Mouse (Mus musculus): Measurements from ENCODE around the gene Glis1.

DNA sequence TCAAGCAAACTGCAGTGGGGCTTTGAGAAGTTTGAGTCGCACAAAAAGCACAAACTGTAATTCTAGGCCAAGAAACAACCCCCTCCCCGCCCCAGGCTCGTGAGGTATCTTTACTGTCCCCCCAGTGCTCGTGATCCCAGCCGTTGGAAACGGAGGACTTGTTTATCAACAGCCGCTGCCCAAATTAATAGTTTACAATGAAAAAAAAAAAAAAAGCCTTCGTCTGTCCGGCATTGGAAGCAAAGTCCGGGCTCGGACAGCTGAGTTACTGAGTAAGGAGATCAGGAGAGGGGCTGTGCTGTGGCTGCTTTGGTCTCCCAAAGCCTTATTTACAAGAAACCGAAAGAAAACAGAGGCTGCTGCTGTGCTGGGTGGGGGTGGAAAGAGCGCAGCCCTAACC is 5.9 kb downstream of the Glis1 start:
- TF ChIP-seq CTCF (IDR thresholded peaks at IDR 0.05; ENCODE audit: low read depth) (no peak), EP300 (IDR thresholded peaks at IDR 0.05; ENCODE audit: low read depth) (no peak)

Data from liver, embryonic 14.5 days (tissue).